Mouse (Mus musculus): ENCODE data around the gene Kcnk6. TPM values are rescaled to one million over a fixed set of nuclear protein-coding genes. Genes with fewer than 3 reads are reported as not detected.
"Not testable (repeated sequence)": the region's sequence is repeated elsewhere in the genome, so short reads cannot be mapped to it uniquely, and the experiment has no call there.

Gene Kcnk6
- polyA plus RNA-seq, 1 experiment = 8.2 TPM

- no peak for DNase-seq (ENCODE audit: low read depth)
Measured at GRCm38 (mm10) chr7:29246619-29247313, 14.5 kb upstream of the Kcnk6 start.

- DNase-seq (ENCODE audit: low read depth) = no peak
Measured at GRCm38 (mm10) chr7:29246015-29246414, 13.7 kb upstream of the Kcnk6 start.

- DNase-seq (ENCODE audit: low read depth) = no peak
Measured at GRCm38 (mm10) chr7:29244732-29245416, 12.6 kb upstream of the Kcnk6 start.

DNA sequence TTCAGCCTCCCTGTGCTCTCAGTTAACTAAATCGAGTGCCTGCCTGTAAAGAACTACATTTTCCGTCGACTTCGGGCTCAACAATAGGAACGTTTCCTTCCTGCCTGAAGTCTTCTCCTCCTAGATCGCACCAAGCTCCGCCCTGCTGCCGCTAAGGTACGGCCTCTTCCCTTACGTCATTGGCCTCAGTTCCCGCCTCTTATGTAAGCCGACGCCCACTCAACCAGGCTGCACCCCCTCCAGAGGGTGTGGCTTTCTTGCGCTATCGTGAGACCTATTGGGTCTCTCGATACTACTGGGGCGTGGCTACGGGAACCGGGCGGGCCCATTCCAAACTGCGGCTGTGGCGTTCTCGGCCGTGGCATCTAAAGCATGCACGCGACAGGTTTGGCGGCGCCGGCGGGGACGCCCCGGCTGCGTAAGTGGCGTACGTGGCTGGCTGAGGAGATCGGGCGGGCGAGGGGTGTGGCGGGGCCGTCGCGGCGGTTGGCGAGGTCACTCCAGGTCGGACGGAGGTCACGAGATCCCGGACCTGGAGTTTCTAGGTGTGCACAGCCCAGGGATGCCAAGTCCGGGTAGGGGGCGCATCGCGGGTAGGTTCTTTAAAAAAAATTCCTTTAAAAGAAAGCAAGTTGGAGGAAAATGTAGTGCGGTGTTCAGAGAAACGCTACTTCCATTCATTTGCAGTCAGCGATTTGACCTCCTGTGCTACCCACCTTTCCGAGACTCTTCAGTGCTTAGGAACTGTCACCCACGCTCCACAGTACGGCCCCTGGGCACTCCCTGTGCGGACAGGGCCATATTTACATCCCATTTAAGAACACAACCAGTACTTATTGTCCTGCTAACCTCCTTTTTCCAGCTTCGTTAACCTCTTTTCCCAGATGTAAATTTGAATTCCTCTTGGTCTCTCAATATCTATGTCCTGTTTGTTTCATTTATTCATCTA, 6.0 kb upstream of the Kcnk6 start, which contains the start of gene Yif1b:
Yif1b (plus strand) TSS at position 311 of the 949 bp plus-strand sequence.
- DNase-seq (ENCODE audit: low read depth) = peak; percentile 91

GRCm38 (mm10) chr7:29237596-29237995, 5.3 kb upstream of the Kcnk6 start:
- not testable (repeated sequence) for DNase-seq (ENCODE audit: low read depth)

- no peak for DNase-seq (ENCODE audit: low read depth)
Measured at GRCm38 (mm10) chr7:29236593-29236992, 4.3 kb upstream of the Kcnk6 start.

DNA sequence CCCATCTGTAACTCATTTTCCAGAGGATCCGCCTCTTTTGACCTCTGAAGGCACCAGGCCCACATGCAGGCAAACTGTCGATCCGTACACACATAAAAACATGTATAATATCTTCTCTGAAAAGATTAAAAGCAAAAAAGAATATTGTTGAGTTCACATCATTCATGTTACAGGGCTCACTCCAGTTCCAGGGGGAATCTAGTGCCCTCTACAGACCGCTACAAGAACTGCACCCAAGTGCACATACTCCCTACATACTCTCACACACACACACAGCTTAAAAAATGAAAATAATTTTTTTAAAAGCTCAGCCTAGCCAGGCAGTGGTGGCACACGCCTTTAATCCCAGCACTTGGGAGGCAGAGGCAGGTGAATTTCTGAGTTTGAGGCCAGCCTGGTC, 2.3 kb upstream of the Kcnk6 start:
- no peak for DNase-seq (ENCODE audit: low read depth)

GRCm38 (mm10) chr7:29233745-29234144, 1.4 kb upstream of the Kcnk6 start:
- DNase-seq (ENCODE audit: low read depth) = no peak

DNA sequence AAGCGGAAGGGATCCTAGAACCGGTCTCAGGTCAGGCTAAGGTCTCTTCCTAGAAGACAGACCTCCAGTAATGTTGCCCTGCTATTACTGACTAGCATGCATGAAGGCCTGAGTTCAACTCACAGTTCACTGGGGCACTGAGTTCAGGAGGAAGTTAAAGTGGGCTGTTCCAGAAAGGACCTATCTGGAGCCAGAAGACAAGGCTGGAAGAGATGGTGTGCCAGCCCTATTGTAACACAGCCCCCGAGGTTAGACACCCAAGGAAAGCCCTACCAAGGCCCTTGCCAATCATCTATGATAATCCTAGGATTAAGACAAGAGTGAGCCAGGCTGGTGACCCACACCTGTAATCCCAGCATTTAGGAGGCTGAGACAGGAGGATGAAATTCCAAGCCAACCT, 798 bp downstream of the Kcnk6 start:
- DNase-seq (ENCODE audit: low read depth) = no peak

- no peak for DNase-seq (ENCODE audit: low read depth)
Measured at GRCm38 (mm10) chr7:29230560-29230959, 1.8 kb downstream of the Kcnk6 start.

GRCm38 (mm10) chr7:29228202-29228601, 4.1 kb downstream of the Kcnk6 start:
- no peak for DNase-seq (ENCODE audit: low read depth)

DNA sequence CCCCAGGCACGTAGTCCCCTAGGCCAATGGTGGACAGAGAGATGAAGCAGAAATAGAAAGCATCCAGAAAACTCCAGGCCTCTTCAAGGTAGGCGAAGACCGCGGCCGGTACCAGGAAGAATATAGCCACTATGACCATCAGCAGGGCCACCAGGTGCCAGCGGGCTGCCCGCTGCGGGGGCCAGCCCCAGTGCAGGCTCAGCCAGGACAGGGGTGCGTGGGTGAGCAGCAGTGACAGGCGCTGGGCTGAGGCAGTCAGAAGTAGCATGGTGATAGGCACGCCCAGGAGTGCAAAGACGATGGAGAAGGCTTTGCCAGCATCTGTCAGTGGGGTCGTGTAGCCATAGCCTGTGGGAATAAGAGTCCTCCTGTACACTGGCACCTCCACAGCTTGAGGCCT, 6.8 kb downstream of the Kcnk6 start:
- DNase-seq (ENCODE audit: low read depth) = no peak

DNA sequence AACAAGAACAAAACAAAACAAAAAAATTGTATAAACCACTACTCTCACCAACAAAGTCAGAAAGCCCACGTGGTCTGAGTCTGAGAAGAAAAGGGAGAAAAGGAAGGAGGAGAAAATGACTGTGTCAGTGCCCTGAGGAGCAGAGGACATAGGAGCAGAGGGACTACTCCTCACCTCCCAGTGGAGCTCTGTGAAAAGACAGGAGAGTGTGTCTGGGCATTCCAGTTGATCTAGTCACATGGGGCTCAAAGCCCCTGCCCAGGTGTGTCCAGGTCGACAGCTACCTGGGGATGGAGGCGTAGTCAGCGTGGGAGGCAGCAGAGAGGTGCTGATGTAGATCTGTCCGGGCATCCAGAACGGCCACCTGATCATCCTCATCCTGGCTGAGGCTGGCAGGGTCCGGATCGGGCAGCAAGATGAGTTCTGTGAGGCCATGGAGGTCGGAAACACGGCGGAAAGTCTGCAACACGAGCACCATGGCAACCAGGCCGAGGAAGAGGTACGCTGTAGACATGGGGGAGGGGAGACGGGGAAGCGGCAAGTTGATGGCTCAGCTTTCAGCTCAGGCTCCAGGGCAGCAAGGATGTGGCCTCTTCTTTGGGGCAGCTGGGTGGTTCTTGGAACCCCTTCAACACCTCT, 7.4 kb downstream of the Kcnk6 start:
- no peak for DNase-seq (ENCODE audit: low read depth)

DNA sequence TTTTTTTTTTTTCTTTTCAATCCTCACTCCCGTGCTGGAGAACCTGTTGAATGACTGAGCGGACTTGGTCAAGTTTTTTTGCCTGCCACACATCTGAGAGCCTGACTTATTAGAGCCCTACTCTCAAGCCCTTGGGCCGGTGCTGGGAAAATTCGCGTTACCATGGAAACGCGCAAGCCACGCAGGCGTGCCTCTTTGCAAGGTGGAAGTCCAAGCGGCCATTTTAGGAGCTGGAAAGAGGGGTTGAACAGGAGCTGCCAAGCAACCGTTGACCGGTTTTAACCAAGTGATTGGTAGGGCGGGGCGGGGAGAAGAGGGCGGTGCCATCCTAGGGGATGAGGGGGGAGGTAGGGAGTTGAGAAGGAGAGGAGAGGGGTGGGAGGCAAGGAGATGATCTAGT, 17.5 kb downstream of the Kcnk6 start:
- no peak for DNase-seq (ENCODE audit: low read depth)

DNA sequence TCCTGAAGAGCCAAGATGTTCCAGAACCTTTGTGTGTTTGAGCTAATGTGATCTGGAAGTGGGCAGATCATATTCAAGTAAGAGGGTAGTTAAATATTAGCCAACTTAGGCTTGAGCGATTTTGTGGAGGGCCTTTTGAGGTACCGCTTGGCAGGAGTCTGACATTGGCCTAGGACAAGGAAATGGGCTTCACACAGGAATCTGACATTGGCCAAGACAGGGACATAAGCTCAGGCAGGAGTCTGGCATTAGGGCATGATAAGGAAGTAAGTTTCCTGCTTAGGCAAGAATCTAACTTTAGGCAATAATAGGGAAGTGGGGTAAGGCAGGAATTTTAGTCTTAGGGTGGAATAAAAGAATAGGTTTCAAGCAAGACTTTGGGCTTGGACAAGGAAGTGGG, 18.1 kb downstream of the Kcnk6 start:
- no peak for DNase-seq (ENCODE audit: low read depth)

DNA sequence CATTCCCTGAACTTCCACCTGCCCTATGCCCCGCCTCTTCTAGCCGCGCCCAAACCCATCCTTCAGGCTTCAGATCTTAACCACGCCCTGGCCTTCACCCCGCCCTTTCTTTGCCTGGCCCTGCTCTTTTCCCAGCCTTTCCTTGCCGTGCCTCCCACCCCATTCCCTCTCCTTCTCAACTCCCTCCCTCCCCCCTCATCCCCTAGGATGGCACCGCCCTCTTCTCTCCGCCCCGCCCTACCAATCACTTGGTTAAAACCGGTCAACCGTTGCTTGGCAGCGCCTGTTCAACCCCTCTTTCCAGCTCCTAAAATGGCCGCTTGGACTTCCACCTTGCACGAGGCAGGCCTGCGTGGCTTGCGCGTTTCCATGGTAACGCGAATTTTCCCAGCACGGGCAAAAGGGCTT, 18.6 kb downstream of the Kcnk6 start, which contains the start of gene Catsperg1:
Catsperg1 (minus strand) TSS at position 361 of the 408 bp plus-strand sequence.
- DNase-seq (ENCODE audit: low read depth) = no peak

DNA sequence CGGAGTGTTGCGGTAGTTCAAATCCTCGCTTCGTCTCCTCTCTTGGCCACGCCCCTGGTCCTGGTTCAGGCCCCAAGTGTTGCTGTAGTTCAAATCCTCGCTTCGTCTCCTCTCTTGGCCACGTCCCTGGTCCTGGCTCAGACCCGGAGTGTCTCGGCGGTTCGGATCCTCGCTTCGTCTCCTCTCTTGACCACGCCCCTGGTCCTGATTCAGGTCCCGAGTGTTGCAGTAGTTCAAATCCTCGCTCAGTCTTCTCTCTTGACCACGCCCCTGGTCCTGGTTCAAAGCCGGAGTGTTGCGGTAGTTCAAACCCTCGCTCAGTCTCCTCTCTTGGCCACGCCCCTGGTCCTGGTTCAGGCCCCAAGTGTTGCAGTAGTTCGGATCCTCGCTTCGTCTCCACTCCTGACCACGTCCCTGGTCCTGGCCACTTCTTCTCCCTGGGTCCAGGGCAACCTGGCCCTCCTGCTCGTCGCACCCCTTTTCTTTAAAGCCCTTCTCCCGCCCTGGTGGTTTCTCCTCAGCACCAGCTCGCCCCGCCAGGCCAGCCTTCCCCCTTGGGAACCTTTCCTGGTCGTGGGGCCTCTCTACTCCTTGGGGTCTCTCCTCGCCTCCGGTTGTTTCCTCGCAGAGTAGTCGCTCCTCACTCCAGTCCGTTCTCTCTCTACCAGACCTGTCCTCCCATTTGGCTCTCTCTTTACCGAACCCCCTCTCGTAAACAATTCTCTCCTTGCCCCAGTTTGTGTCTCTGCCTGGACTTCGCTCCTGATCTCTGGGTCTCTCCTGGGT, 19.3 kb downstream of the Kcnk6 start:
- not testable (repeated sequence) for DNase-seq (ENCODE audit: low read depth)

DNA sequence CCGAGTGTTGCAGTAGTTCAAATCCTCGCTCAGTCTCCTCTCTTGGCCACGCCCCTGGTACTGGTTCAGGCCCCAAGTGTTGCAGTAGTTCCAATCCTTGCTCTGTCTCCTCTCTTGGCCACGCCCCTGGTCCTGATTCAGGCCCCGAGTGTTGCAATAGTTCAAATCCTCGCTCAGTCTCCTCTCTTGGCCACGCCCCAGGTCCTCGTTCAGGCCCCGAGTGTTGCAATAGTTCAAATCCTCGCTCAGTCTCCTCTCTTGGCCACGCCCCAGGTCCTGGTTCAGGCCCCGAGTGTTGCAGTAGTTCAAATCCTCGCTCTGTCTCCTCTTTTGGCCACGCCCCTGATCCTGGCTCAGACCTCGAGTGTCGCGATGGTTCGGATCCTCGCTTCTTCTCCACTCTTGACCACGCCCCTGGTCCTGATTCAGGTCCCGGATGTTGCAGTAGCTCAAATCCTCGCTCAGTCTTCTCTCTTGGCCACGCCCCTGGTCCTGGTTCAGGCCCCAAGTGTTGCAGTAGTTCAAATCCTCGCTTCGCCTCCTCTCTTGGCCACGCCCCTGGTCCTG, 20.0 kb downstream of the Kcnk6 start:
- DNase-seq (ENCODE audit: low read depth) = peak; percentile 19

GRCm38 (mm10) chr7:29211415-29212198, 20.7 kb downstream of the Kcnk6 start:
- peak; percentile 99 for DNase-seq (ENCODE audit: low read depth)

GRCm38 (mm10) chr7:29211013-29211412, 21.3 kb downstream of the Kcnk6 start:
- DNase-seq (ENCODE audit: low read depth) = not testable (repeated sequence)
